Mouse (Mus musculus): ENCODE measurements around the gene Rnpepl1. TPM values are rescaled to one million over a fixed set of nuclear protein-coding genes. Genes with fewer than 3 reads are reported as not detected.

Gene Rnpepl1
- polyA plus RNA-seq, 1 experiment from 2014 or later = 30.2 TPM

DNA sequence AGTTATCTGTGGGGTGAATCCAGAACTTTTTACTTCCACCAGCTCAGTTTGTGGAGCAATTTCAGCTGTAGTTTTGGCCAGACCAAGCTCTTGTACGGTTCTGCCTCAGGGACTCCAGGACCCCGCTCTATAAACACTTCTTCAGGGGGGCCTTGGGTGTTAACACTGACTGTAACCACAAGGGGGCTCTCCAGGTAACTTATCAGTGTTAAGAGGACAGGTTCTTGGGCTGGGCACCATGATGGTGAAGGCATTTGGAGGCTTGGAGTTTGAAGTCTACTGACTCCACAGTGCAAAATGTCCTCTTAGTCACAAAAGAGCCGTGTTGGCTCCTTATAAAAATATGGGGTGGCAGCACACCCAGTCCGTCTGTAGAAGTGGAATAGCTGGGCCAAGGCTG lies 1.5 kb upstream of the Rnpepl1 start:
- 0 out of 2 replicates have a peak overlapping the region, but pooled peaks have one; percentile 98 for H3K4me2 ChIP-seq
- no peak for ATAC-seq (ENCODE audit: low read depth)
- no peaks in the 10 kb centered on the region for H3K9me3 ChIP-seq
- H3K4me3 ChIP-seq = 0 out of 2 replicates have a peak overlapping the region, but pooled peaks have one; percentile 88
- peaks cover 4% of the 10 kb centered on the region for H3K36me3 ChIP-seq
- H3K27me3 ChIP-seq = peaks cover 3% of the 10 kb centered on the region; the same call in 1 of the 2 replicates
- H3K4me1 ChIP-seq (replicated peaks) = peaks cover 48% of the 10 kb centered on the region
- no peak overlapping the region for H3K27ac ChIP-seq (replicated peaks)
- H3K9ac ChIP-seq = no peak overlapping the region
- WGBS = 69% methylated on average over 4 of the region's 4 CpGs

DNA sequence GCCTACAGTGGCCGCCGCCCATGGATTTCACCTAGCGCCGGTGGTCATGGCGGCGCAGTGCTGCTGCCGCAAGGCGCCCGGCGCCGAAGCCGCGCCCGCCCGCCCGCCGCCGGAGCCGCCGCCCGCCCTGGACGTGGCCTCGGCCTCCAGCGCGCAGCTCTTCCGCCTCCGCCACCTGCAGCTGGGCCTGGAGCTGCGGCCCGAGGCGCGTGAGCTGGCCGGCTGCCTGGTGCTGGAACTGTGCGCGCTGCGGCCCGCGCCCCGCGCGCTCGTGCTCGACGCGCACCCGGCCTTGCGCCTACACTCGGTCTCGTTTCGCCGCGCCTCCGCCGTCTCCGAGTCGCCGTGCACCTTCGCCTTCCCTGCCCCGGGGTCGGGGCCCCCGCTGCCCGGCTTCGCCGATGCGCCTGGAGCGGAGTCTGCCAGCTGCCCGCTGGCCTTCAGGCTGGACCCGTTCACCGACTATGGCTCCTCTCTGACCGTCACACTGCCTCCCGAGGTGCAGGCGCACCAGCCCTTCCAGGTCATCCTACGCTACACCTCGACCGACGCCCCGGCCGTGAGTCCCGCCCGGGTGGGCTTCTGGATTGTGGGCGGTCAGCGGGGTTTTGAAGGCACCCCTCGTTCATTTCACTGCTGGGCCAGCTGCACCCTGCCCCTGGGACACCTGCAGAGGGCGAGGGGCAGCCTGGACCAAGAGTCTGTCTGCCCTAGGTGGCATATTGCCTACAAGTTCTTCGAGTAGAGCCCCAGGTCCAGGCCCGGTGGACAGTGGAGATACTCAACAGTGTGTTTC lies 540 bp downstream of the Rnpepl1 start:
- Histone ChIP-seq H3K9ac (peak overlapping the region; percentile 97), H3K27me3 (peaks cover 3% of the 10 kb centered on the region; the same call in 1 of the 2 replicates), H3K4me2 (peak overlapping the region; percentile 98), H3K4me1 (replicated peaks) (peaks cover 48% of the 10 kb centered on the region), H3K4me3 (peak overlapping the region; percentile 88), H3K36me3 (peaks cover 24% of the 10 kb centered on the region), H3K27ac (replicated peaks) (peak overlapping the region; percentile 96), H3K9me3 (no peaks in the 10 kb centered on the region)
- ATAC-seq (ENCODE audit: low read depth) = peak; percentile 38
- under 1% methylated on average over 76 of the region's 85 CpGs for WGBS

DNA sequence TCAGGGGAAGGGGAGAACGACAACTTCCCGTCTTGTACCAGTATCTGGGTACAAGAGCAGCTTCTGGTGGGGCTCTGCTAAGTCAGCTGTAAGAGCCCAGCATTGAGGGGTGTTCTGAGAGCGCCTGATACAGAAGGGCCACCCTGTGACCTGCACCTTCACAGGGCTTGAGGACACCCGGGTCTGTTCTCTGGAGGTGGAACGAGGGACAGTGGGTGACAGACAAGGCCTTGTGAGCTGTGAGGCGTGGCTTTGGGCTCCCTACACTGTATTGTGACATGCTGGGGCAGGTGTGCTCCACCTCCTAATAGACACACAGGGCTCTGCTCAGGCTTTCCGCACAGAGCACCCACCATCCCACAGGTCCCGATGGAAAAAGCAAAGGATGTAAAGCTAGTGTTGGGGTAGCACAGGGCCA lies 1.1 kb downstream of the Rnpepl1 start:
- H3K4me3 ChIP-seq = peak overlapping the region; percentile 88
- peak overlapping the region; percentile 98 for H3K4me2 ChIP-seq
- H3K9ac ChIP-seq = peak overlapping the region; percentile 97
- peaks cover 30% of the 10 kb centered on the region for H3K36me3 ChIP-seq
- peaks cover 3% of the 10 kb centered on the region; the same call in 1 of the 2 replicates for H3K27me3 ChIP-seq
- WGBS = 45% methylated on average over 8 of the region's 8 CpGs
- ATAC-seq (ENCODE audit: low read depth) = no peak
- H3K27ac ChIP-seq (replicated peaks) = peak overlapping the region; percentile 96
- no peaks in the 10 kb centered on the region for H3K9me3 ChIP-seq
- H3K4me1 ChIP-seq (replicated peaks) = peaks cover 41% of the 10 kb centered on the region

DNA sequence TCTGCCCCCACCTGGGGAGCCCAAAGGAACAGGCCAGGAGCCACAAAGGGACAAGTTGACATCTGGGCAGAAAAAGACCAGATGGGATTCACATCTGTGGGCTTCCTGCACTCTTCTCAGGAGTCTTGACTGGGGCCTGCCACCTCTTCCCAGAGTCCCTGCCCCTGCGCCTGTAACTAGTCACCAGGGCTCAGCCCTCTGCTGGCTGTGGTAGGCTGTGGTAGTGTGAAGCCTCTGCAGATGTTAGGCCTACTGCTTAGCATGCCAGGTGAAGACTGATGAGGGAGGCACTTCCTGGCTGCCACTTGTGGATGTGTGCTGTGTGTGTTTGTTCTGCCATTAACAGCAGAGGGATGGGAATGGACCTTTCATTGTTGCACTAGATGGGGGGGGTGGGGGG lies 1.7 kb downstream of the Rnpepl1 start:
- Histone ChIP-seq H3K36me3 (peaks cover 36% of the 10 kb centered on the region), H3K27ac (replicated peaks) (peak overlapping the region; percentile 96; the same call in 1 of the 2 replicates), H3K4me3 (peak overlapping the region; percentile 88), H3K27me3 (peaks cover 3% of the 10 kb centered on the region; the same call in 1 of the 2 replicates), H3K4me2 (peak overlapping the region; percentile 98), H3K9ac (peak overlapping the region; percentile 97), H3K9me3 (no peaks in the 10 kb centered on the region), H3K4me1 (replicated peaks) (peaks cover 41% of the 10 kb centered on the region)
- WGBS = 35% methylated on average over 1 of the region's 1 CpGs
- no peak for ATAC-seq (ENCODE audit: low read depth)

DNA sequence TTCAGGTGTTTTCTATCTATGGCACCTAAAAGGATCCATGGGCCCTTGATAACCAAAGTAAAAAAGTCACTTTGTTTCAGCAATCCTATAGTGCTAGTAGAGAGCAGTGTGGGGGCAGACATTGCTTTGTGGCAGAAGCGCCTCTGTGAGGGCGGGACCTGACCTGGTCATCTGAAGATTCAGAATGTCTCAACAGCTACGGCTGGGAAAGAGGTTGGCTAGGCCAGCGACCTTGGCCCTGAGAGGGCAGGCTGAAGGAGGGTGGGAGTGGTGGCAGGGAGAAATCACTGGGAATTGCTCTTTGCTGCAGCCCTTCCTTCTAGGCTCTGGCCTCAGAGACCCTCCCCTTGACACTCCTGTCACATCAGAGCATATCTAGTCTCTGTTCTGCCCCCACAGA lies 3.7 kb downstream of the Rnpepl1 start:
- Histone ChIP-seq H3K9me3 (no peaks in the 10 kb centered on the region), H3K27me3 (no peaks in the 10 kb centered on the region), H3K4me1 (replicated peaks) (peaks cover 32% of the 10 kb centered on the region), H3K4me2 (no peak overlapping the region), H3K36me3 (peaks cover 55% of the 10 kb centered on the region), H3K9ac (no peak overlapping the region), H3K4me3 (no peak overlapping the region), H3K27ac (replicated peaks) (no peak overlapping the region)
- no peak for ATAC-seq (ENCODE audit: low read depth)
- 77% methylated on average over 4 of the region's 4 CpGs for WGBS

DNA sequence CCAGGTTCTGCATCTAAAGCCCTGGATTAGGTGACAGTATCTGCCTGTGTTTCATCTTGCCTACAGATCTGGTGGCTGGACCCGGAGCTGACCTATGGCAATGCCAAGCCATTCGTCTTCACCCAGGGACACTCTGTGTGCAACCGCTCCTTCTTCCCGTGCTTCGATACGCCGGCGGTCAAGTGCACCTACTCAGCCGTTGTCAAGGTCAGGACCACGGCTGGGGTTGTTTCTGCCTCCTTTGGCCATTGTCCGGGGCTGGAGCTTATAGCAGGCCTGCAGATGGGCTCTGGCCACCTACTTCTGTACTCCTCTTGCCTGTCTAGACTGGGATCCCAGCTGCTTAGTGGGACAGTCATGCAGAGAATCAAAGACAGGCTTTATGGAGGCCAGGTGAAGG lies 4.4 kb downstream of the Rnpepl1 start:
- H3K36me3 ChIP-seq = peaks cover 63% of the 10 kb centered on the region
- H3K27me3 ChIP-seq = no peaks in the 10 kb centered on the region
- ATAC-seq (ENCODE audit: low read depth) = no peak
- H3K9me3 ChIP-seq = no peaks in the 10 kb centered on the region
- no peak overlapping the region for H3K4me2 ChIP-seq
- 93% methylated on average over 11 of the region's 11 CpGs for WGBS
- no peak overlapping the region for H3K9ac ChIP-seq
- peaks cover 25% of the 10 kb centered on the region for H3K4me1 ChIP-seq (replicated peaks)
- no peak overlapping the region for H3K27ac ChIP-seq (replicated peaks)
- no peak overlapping the region for H3K4me3 ChIP-seq

DNA sequence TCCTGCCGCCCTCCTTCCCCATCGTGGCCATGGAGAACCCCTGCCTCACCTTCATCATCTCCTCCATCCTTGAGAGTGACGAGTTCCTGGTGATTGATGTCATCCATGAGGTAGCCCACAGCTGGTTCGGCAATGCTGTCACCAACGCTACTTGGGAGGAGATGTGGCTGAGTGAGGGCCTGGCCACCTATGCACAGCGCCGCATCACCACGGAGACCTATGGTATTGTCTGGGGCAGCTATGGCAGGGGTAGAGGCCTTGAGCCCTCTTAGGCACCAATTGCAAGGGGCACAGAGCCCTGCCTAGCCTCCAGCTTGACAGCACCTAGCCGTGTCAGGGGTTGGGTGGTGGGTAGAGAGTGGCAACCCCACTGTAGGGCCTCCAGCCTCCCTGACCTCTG lies 6.1 kb downstream of the Rnpepl1 start:
- H3K27me3 ChIP-seq = no peaks in the 10 kb centered on the region
- ATAC-seq (ENCODE audit: low read depth) = no peak
- peaks cover 78% of the 10 kb centered on the region for H3K36me3 ChIP-seq
- no peak overlapping the region for H3K9ac ChIP-seq
- H3K4me3 ChIP-seq = no peak overlapping the region
- H3K4me2 ChIP-seq = no peak overlapping the region
- 92% methylated on average over 9 of the region's 9 CpGs for WGBS
- H3K27ac ChIP-seq (replicated peaks) = no peak overlapping the region
- peaks cover 15% of the 10 kb centered on the region for H3K4me1 ChIP-seq (replicated peaks)
- H3K9me3 ChIP-seq = no peaks in the 10 kb centered on the region

DNA sequence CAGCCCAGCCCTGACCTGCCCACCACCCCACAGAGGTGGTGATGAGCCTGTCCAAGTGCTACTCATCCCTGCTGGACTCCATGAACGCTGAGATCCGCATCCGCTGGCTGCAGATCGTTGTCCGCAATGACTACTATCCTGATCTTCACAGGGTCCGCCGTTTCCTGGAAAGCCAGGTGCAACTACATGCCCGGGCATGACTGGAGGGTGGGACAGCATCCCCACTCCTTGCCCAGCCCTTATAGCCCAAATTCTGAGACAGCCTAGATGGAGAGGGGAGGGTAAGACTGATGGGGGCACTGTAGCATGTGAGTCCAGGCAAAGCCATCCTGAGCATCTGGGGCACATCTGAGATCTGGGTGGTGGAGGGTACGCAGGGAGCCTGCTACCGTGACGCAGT lies 8.6 kb downstream of the Rnpepl1 start:
- H3K4me2 ChIP-seq = no peak overlapping the region
- H3K4me1 ChIP-seq (replicated peaks) = no peaks in the 10 kb centered on the region
- no peaks in the 10 kb centered on the region for H3K9me3 ChIP-seq
- ATAC-seq (ENCODE audit: low read depth) = no peak
- no peak overlapping the region for H3K27ac ChIP-seq (replicated peaks)
- peaks cover 73% of the 10 kb centered on the region for H3K36me3 ChIP-seq
- H3K4me3 ChIP-seq = no peak overlapping the region
- 94% methylated on average over 11 of the region's 11 CpGs for WGBS
- no peak overlapping the region for H3K9ac ChIP-seq
- H3K27me3 ChIP-seq = no peaks in the 10 kb centered on the region

DNA sequence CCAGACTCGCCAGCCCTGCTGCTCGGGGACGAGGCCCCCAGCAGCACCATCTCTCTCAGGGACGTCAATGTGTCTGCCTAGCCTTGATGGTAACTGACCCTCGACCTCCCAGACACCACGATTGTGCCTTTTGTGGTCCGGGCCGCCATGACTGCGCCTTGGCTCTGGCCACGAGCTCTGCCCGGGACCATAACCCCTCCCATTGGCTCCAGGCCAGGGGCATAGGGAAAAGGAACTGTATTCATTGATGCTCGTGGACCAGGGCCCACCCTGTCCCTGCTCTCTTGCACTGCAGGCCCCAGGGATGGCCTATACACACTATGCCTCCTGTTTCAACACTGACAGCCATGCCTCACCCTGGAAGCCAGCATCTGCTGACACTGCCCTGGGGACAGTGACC lies 9.2 kb downstream of the Rnpepl1 start:
- Histone ChIP-seq H3K27ac (replicated peaks) (no peak overlapping the region), H3K36me3 (peaks cover 67% of the 10 kb centered on the region), H3K4me2 (no peak overlapping the region), H3K4me1 (replicated peaks) (no peaks in the 10 kb centered on the region), H3K4me3 (no peak overlapping the region), H3K27me3 (no peaks in the 10 kb centered on the region), H3K9ac (no peak overlapping the region), H3K9me3 (no peaks in the 10 kb centered on the region)
- ATAC-seq (ENCODE audit: low read depth) = 0 out of 2 replicates have a peak, but pooled peaks have one; percentile 1
- WGBS = 79% methylated on average over 12 of the region's 12 CpGs

DNA sequence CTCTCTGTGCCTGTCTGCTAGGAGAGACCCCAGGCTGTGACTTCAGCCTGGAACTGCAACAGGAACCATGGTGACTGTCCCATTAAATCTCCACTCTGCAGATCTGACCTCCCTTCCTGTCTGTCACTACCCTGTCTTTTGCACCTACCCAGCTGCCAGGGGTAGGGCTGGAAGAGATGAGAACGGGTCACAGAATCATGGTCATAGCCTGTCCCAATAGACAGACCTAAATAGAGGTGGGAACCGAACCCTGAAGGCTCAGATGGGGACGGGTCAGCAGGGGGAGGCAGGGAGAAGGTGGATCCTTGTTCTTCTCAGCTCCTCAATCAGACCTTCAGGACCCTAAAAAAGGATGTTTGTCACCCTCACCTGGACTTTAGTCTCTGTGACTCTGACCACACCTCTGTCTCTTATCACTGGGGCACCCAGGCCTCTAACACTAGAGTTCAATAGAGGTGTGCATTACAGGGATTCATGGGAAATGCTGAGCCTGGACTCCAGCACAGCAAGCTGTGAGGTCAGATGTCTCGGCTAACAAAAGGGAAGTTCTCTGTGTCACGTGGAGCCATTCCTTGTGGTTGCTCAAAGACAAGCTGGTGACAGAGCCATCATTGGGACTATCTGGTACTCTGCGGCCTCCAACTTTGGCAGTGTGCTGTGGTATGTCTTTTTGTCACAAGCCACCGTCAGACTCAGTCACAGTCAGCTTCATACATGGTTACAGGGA lies 10.1 kb downstream of the Rnpepl1 start:
- H3K27ac ChIP-seq (replicated peaks) = no peak overlapping the region
- no peak for ATAC-seq (ENCODE audit: low read depth)
- 88% methylated on average over 7 of the region's 7 CpGs for WGBS
- H3K4me1 ChIP-seq (replicated peaks) = no peaks in the 10 kb centered on the region
- no peak overlapping the region for H3K9ac ChIP-seq
- H3K36me3 ChIP-seq = peaks cover 58% of the 10 kb centered on the region
- no peak overlapping the region for H3K4me2 ChIP-seq
- no peaks in the 10 kb centered on the region for H3K27me3 ChIP-seq
- H3K4me3 ChIP-seq = no peak overlapping the region
- no peaks in the 10 kb centered on the region for H3K9me3 ChIP-seq

DNA sequence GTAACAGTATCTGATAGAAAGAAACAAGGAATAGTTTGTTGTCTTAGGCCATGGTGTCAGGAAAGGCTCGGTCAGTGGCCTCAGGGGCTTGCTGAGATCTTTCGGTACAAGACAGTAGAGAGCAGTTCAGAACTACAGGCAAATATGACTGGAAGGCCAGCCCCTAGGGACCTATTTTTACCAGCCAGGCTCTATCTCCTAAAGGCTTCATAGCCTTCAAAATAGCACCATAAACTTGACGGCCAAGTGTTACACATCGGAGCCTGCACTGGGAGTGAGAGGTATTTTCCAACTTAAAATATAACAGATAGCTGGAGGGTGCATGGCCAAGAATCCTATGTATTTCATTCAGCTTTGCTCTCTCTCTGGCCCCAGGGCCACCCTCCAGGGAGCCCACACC lies 10.9 kb downstream of the Rnpepl1 start:
- 88% methylated on average over 4 of the region's 4 CpGs for WGBS
- no peaks in the 10 kb centered on the region for H3K4me1 ChIP-seq (replicated peaks)
- no peaks in the 10 kb centered on the region for H3K27me3 ChIP-seq
- ATAC-seq (ENCODE audit: low read depth) = no peak
- no peak overlapping the region for H3K9ac ChIP-seq
- no peak overlapping the region for H3K4me3 ChIP-seq
- no peak overlapping the region for H3K27ac ChIP-seq (replicated peaks)
- no peak overlapping the region for H3K4me2 ChIP-seq
- no peaks in the 10 kb centered on the region for H3K9me3 ChIP-seq
- H3K36me3 ChIP-seq = peaks cover 50% of the 10 kb centered on the region

DNA sequence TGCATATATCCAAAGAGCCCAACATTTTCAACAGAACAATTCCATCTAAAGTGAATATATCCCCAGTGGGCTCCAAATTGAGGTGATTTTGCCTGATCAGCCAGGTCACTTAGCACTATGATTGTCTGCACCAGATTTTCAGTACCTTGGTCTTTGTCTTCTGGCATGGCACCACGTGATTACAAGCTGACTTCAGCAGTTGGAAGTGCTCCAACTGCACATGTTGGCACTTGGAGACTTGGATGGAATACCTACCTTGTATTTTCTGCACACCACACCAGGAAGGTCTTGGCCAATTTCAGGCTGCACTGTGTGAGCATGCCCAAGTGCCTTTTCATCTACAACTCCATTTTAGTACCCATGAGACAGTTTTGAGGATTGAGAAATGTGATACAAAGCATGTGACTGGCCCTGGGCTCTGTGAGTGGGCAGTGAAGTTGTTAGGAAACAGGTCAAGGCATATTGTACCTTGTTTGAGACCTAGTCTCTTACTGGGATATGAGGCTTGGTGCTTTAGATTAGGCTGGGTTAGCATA lies 19.7 kb downstream of the Rnpepl1 start:
- Histone ChIP-seq H3K27ac (replicated peaks) (no peak overlapping the region), H3K36me3 (no peaks in the 10 kb centered on the region), H3K4me3 (no peak overlapping the region), H3K4me1 (replicated peaks) (peaks cover 10% of the 10 kb centered on the region), H3K9me3 (no peaks in the 10 kb centered on the region), H3K9ac (no peak overlapping the region), H3K4me2 (no peak overlapping the region), H3K27me3 (peaks cover 24% of the 10 kb centered on the region)
- no peak for ATAC-seq (ENCODE audit: low read depth)
- 27% methylated on average over 1 of the region's 1 CpGs for WGBS

Measured in neural tube, embryonic 13.5 days (tissue).